Mouse (Mus musculus): ENCODE results near the gene Cacng7. TPM values are rescaled to one million over a fixed set of nuclear protein-coding genes. Genes with fewer than 3 reads are reported as not detected.

Cacng7 gene
- not detected for polyA plus RNA-seq (2017; shearing (Covaris generic))

GRCm38 (mm10) chr7:3332619-3333521 lies at the start of gene Cacng7:
Gene Cacng7 (plus strand): TSS chr7:3332955.

GRCm38 (mm10) chr7:3288976-3289970 lies 43.5 kb upstream of the Cacng7 start, which contains the start of the genes Myadm and Prkcg:
Gene Myadm (plus strand): TSS chr7:3289080.
Gene Prkcg (plus strand): TSS chr7:3289179.

GRCm38 (mm10) chr7:3390413-3391080 lies 57.8 kb downstream of the Cacng7 start, which contains the start of gene Cacng8:
Gene Cacng8 (plus strand): TSS chr7:3390683.

Other genes starting within 250 kb of the Cacng7 start
- not detected for gene AU018091, start 163.8 kb upstream of the Cacng7 start, polyA plus RNA-seq (2017; shearing (Covaris generic))
- not detected for gene Nlrp12, start 83.2 kb upstream of the Cacng7 start, polyA plus RNA-seq (2017; shearing (Covaris generic))
- 0.27 TPM for gene Myadm, start 43.9 kb upstream of the Cacng7 start, polyA plus RNA-seq (2017; shearing (Covaris generic))
- not detected for gene Prkcg, start 43.8 kb upstream of the Cacng7 start, polyA plus RNA-seq (2017; shearing (Covaris generic))
- not detected for gene Cacng8, start 57.7 kb downstream of the Cacng7 start, polyA plus RNA-seq (2017; shearing (Covaris generic))
- not detected for gene Cacng6, start 91.2 kb downstream of the Cacng7 start, polyA plus RNA-seq (2017; shearing (Covaris generic))
- not detected for gene Tarm1, start 169.7 kb downstream of the Cacng7 start, polyA plus RNA-seq (2017; shearing (Covaris generic))